Mouse (Mus musculus) myocyte (in vitro differentiated cells): Measurements from ENCODE around the gene Ntrk3. TPM values are rescaled to one million over a fixed set of nuclear protein-coding genes. Genes with fewer than 3 reads are reported as not detected.

Experiments
- H3K27me3 ChIP-seq: one replicate; pipeline ENCODE4 v1.6.1; 2011; ENCODE audit not compliant: control insufficient read depth, insufficient read depth, insufficient read length
- H3K36me3 ChIP-seq: one replicate; pipeline ENCODE4 v1.6.1; 2011; ENCODE audit not compliant: control insufficient read depth, insufficient read depth
- H3K4me2 ChIP-seq: one replicate; pipeline ENCODE4 v1.6.1; 2011; ENCODE audit warnings: low read depth, control low read depth
- H3K4me3 ChIP-seq: one replicate; pipeline ENCODE4 v1.5.1; 2011; ENCODE audit warnings: mild to moderate bottlenecking, control low read depth, moderate library complexity
- H3K79me2 ChIP-seq: one replicate; pipeline ENCODE4 v1.6.1; 2011; ENCODE audit not compliant: control insufficient read depth, insufficient read depth
- H3ac ChIP-seq: one replicate; pipeline ENCODE4 v1.6.1; 2011; ENCODE audit not compliant: control insufficient read depth, insufficient read length
- CEBPB ChIP-seq: IDR thresholded peaks from 2 replicates; pipeline ENCODE4 v1.6.1; 2011; ENCODE audit warnings: mild to moderate bottlenecking, moderate library complexity; ENCODE audit not compliant: poor library complexity, insufficient read depth, severe bottlenecking
- E2F4 ChIP-seq: IDR thresholded peaks from one replicate; pipeline ENCODE4 v1.6.1; 2011; ENCODE audit warnings: mild to moderate bottlenecking, control low read depth, moderate library complexity; ENCODE audit not compliant: insufficient read depth
- MAX ChIP-seq: IDR thresholded peaks from one replicate; pipeline ENCODE4 v1.6.1; 2011; ENCODE audit warnings: low read depth, mild to moderate bottlenecking, control low read depth
- MYOD1 ChIP-seq, 3 experiments: IDR thresholded peaks; one replicate each; pipeline ENCODE4 v1.6.1; 2011; ENCODE audit warnings: control low read depth in 2 of 3, low read depth in 2 of 3, mild to moderate bottlenecking in 2 of 3, moderate library complexity in 1 of 3; ENCODE audit not compliant: insufficient read length in 2 of 3, control insufficient read depth in 1 of 3
- MYOG ChIP-seq, 3 experiments: IDR thresholded peaks; one replicate each; pipeline ENCODE4 v1.6.1; 2011; ENCODE audit warnings: control low read depth in 2 of 3, low read depth in 2 of 3, mild to moderate bottlenecking in 2 of 3; ENCODE audit not compliant: insufficient read length in 2 of 3, control insufficient read depth in 1 of 3, insufficient read depth in 1 of 3
- POLR2A ChIP-seq: IDR thresholded peaks from one replicate; pipeline ENCODE4 v1.6.1; 2011; ENCODE audit warnings: low read depth, mild to moderate bottlenecking, control low read depth, moderate library complexity; ENCODE audit not compliant: insufficient read length
- POLR2AphosphoS2 ChIP-seq: IDR thresholded peaks from one replicate; pipeline ENCODE4 v1.6.1; 2011; ENCODE audit warnings: low read depth, control low read depth; ENCODE audit not compliant: insufficient read length
- REST ChIP-seq: IDR thresholded peaks from one replicate; pipeline ENCODE4 v1.6.1; 2011; ENCODE audit warnings: mild to moderate bottlenecking, control low read depth, moderate library complexity; ENCODE audit not compliant: insufficient read depth, insufficient read length
- SRF ChIP-seq: IDR thresholded peaks from one replicate; pipeline ENCODE4 v1.6.1; 2011; ENCODE audit warnings: low read depth; ENCODE audit not compliant: control insufficient read depth, insufficient read length
- TCF12 ChIP-seq: IDR thresholded peaks from one replicate; pipeline ENCODE4 v1.6.1; 2011; ENCODE audit warnings: mild to moderate bottlenecking, control low read depth; ENCODE audit not compliant: poor library complexity, insufficient read depth, severe bottlenecking
- TCF3 ChIP-seq: IDR thresholded peaks from one replicate; pipeline ENCODE4 v1.6.1; 2011; ENCODE audit warnings: low read depth, control low read depth; ENCODE audit not compliant: insufficient read length
- USF1 ChIP-seq: IDR thresholded peaks from one replicate; pipeline ENCODE4 v1.6.1; 2011; ENCODE audit warnings: low read depth, mild to moderate bottlenecking, control low read depth, moderate library complexity
- polyA plus RNA-seq: library from polyadenylated mRNA; unstranded; fragments of >200 nt; fragmentation: generic; extraction: Trizol; gene quantifications from one replicate; pipeline ENCODE4 v1.2.1, GENCODE M21; 2012; ENCODE audit warnings: missing spikeins

The Ntrk3 gene
- polyA plus RNA-seq, 1 experiment = 0.17 TPM

DNA sequence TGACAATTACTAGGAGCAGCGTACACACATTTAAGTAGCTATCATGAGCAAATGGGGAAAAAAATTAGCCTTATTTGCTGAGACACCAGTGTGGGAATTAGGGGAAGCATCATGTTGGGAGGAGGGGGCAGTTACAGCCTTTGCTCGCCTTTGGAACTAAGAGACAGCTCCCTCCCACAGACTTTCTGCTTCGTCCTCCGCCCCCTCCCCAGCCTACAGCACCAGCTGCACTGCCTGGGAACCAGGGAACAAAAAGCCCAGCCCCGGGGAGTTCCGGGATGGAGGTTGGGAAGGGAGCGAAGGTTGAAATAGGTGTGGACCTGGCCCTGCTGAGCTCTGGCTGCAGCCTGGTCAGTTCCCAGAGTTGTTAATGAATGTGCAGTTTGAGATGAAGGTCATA lies 151.9 kb downstream of the Ntrk3 start:
- no peak overlapping the region for H3K4me2 ChIP-seq
- no peaks in the 10 kb centered on the region for H3K79me2 ChIP-seq
- H3K36me3 ChIP-seq = no peaks in the 10 kb centered on the region
- TF ChIP-seq SRF (no peak), E2F4 (no peak), USF1 (no peak), CEBPB (no peak), POLR2A (no peak), MAX (no peak), TCF3 (no peak), TCF12 (no peak), MYOD1 (IDR thresholded peaks at IDR 0.05; ENCODE audit: control insufficient read depth in 1 of 3, insufficient read length in 2 of 3, low read depth in 2 of 3) (no peak), MYOG (IDR thresholded peaks at IDR 0.05; ENCODE audit: control insufficient read depth in 1 of 3, insufficient read depth in 1 of 3, insufficient read length in 2 of 3, low read depth in 2 of 3) (no peak), POLR2AphosphoS2 (no peak), REST (no peak)
- peaks cover 43% of the 10 kb centered on the region for H3K27me3 ChIP-seq
- no peak overlapping the region for H3ac ChIP-seq
- no peak overlapping the region for H3K4me3 ChIP-seq

DNA sequence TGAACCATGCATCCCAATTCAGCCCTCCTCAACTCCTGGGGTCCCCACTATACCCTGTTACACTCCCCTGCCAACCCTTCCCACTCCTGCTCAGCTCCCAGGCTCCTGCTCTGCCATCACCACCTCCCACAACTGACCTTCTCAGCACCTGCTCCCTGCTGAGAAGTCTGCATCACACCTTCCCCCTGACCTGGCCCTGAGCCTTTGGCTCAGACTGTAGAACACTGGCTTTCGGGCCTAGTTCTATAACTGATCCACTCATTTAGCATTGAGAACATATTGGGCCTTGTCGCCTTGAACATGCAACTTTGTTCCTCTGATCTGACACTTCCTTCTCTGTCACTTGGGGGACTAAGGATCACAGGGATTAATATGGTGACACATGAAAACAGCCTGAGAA lies 152.9 kb downstream of the Ntrk3 start:
- no peak overlapping the region for H3K4me3 ChIP-seq
- no peak for TF ChIP-seq MAX
- no peak for TF ChIP-seq E2F4
- no peak for TF ChIP-seq POLR2AphosphoS2
- no peak for TF ChIP-seq REST
- TF ChIP-seq TCF12 = no peak
- TF ChIP-seq TCF3 = no peak
- TF ChIP-seq CEBPB = no peak
- no peak for TF ChIP-seq USF1
- TF ChIP-seq POLR2A = no peak
- H3ac ChIP-seq = no peak overlapping the region
- H3K36me3 ChIP-seq = no peaks in the 10 kb centered on the region
- H3K4me2 ChIP-seq = no peak overlapping the region
- peaks cover 47% of the 10 kb centered on the region for H3K27me3 ChIP-seq
- no peaks in the 10 kb centered on the region for H3K79me2 ChIP-seq

DNA sequence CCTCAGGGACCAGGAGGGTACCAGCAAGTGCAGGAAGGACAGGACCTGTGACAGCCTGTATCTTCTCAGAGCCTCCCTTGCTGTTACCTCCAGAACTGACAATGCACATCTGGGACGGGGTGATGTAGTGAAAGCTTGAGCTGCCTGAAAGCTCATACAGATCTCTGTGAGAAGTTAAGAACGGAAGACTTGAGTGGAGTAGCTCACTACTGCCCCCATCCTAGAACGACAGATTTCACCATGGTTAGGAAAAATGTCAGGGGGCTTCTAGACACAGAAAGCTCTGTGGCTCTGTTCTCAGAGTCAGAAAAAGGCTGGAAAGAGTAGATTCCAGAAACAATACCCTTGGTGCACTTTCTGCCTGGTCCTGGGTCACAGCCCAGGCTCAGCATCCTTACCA lies 153.3 kb downstream of the Ntrk3 start:
- no peaks in the 10 kb centered on the region for H3K36me3 ChIP-seq
- H3K4me2 ChIP-seq = no peak overlapping the region
- no peak for TF ChIP-seq MYOD1 (IDR thresholded peaks at IDR 0.05; ENCODE audit: control insufficient read depth in 1 of 3, insufficient read length in 2 of 3, low read depth in 2 of 3)
- TF ChIP-seq MYOG (IDR thresholded peaks at IDR 0.05; ENCODE audit: control insufficient read depth in 1 of 3, insufficient read depth in 1 of 3, insufficient read length in 2 of 3, low read depth in 2 of 3) = no peak
- TF ChIP-seq TCF12 = no peak
- no peak for TF ChIP-seq SRF
- no peak for TF ChIP-seq REST
- TF ChIP-seq USF1 = no peak
- no peak for TF ChIP-seq POLR2A
- TF ChIP-seq E2F4 = no peak
- no peak for TF ChIP-seq MAX
- no peak for TF ChIP-seq POLR2AphosphoS2
- TF ChIP-seq CEBPB = no peak
- no peak for TF ChIP-seq TCF3
- H3K4me3 ChIP-seq = no peak overlapping the region
- peaks cover 51% of the 10 kb centered on the region for H3K27me3 ChIP-seq
- H3ac ChIP-seq = no peak overlapping the region
- no peaks in the 10 kb centered on the region for H3K79me2 ChIP-seq

DNA sequence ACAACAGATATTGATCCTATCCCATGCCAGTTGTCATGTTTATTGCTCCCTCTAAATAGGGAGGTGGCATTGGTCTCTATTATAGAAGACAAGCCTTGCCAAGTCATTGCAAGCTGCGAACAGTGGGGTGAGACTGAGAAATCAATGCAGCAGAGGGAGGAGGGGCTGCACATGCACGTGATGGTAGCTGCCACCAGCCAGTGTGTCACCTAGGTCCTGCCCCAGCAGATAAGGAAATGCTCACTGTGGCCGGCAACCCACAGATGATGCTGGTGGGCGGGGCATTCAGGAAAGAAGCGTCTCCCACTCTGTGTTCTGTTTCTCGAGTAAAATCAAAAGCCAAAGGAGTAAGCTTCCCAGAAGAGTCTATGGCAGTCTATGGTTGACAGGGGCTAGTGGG lies 154.1 kb downstream of the Ntrk3 start:
- Histone ChIP-seq H3K36me3 (no peaks in the 10 kb centered on the region), H3K27me3 (peaks cover 59% of the 10 kb centered on the region)
- no peak for TF ChIP-seq TCF12
- no peak for TF ChIP-seq CEBPB
- no peak for TF ChIP-seq TCF3
- TF ChIP-seq REST = no peak
- no peak for TF ChIP-seq MYOD1 (IDR thresholded peaks at IDR 0.05; ENCODE audit: control insufficient read depth in 1 of 3, insufficient read length in 2 of 3, low read depth in 2 of 3)
- no peak for TF ChIP-seq MAX
- TF ChIP-seq E2F4 = no peak
- TF ChIP-seq SRF = no peak
- no peak for TF ChIP-seq POLR2AphosphoS2
- TF ChIP-seq POLR2A = no peak
- TF ChIP-seq USF1 = no peak
- TF ChIP-seq MYOG (IDR thresholded peaks at IDR 0.05; ENCODE audit: control insufficient read depth in 1 of 3, insufficient read depth in 1 of 3, insufficient read length in 2 of 3, low read depth in 2 of 3) = no peak

DNA sequence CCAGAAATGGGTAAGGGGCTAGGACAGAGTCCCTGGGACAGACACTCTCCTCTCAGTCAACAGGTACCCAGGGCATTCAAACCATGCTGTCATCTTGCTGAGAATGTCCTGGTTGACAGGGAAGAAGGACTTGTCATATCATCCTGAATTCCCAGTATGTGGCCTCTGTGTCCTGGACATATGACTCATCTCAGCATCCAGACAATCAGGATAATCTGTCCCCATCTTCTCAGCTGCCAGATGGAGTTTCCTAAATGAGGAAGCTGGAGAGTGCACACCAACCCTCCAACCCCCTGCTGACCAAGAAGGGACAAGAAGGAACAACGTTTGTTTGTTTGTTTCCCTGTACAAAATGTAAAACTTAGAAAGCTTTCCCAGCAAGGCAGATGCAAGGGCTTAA lies 156.5 kb downstream of the Ntrk3 start:
- H3K4me3 ChIP-seq = no peak overlapping the region
- H3K79me2 ChIP-seq = no peaks in the 10 kb centered on the region
- no peak overlapping the region for H3K4me2 ChIP-seq
- H3ac ChIP-seq = no peak overlapping the region
- peaks cover 70% of the 10 kb centered on the region for H3K27me3 ChIP-seq
- no peaks in the 10 kb centered on the region for H3K36me3 ChIP-seq
- TF ChIP-seq TCF3 (no peak), REST (no peak), MAX (no peak), SRF (no peak), USF1 (no peak), MYOD1 (IDR thresholded peaks at IDR 0.05; ENCODE audit: control insufficient read depth in 1 of 3, insufficient read length in 2 of 3, low read depth in 2 of 3) (no peak), MYOG (IDR thresholded peaks at IDR 0.05; ENCODE audit: control insufficient read depth in 1 of 3, insufficient read depth in 1 of 3, insufficient read length in 2 of 3, low read depth in 2 of 3) (no peak), TCF12 (no peak), CEBPB (no peak), E2F4 (no peak), POLR2AphosphoS2 (no peak), POLR2A (no peak)

More for the DNA sequence above, 154.1 kb downstream of the Ntrk3 start:
- no peak overlapping the region for H3K4me3 ChIP-seq
- H3ac ChIP-seq = no peak overlapping the region
- H3K79me2 ChIP-seq = no peaks in the 10 kb centered on the region
- no peak overlapping the region for H3K4me2 ChIP-seq
